Mouse (Mus musculus) G1E (cell line): ENCODE data around the gene Ptprm. TPM values are rescaled to one million over a fixed set of nuclear protein-coding genes. Genes with fewer than 3 reads are reported as not detected.

Source experiments
- ATAC-seq: 2 replicates; pipeline ENCODE4 v1.8.0; 2016; ENCODE audit warnings: mild to moderate bottlenecking; ENCODE audit not compliant: insufficient number of reproducible peaks, poor library complexity, low FRiP score, severe bottlenecking; ENCODE audit errors: extremely low read depth
- DNase-seq: peaks from one replicate; pipeline ENCODE4 v3.0.0; 2012; ENCODE audit warnings: low spot score
- H3K27me3 ChIP-seq: 2 replicates; pipeline ENCODE4 v1.6.1; 2012; ENCODE audit warnings: mild to moderate bottlenecking, low read length, inconsistent platforms; ENCODE audit not compliant: insufficient read depth
- H3K36me3 ChIP-seq: replicated peaks from 2 replicates; pipeline ENCODE3; 2012; ENCODE audit warnings: mild to moderate bottlenecking, inconsistent platforms
- H3K4me1 ChIP-seq: 2 replicates; pipeline ENCODE4 v1.6.1; 2012; ENCODE audit warnings: low read depth, low read length, inconsistent platforms, mixed read lengths; ENCODE audit not compliant: insufficient read depth
- H3K4me3 ChIP-seq: 2 replicates; pipeline ENCODE4 v1.5.1; 2012; ENCODE audit warnings: low read depth, mild to moderate bottlenecking, inconsistent platforms, low read length, moderate library complexity, mixed read lengths
- H3K9me3 ChIP-seq: replicated peaks from 2 replicates; pipeline ENCODE4 v1.6.1; 2012; ENCODE audit warnings: inconsistent platforms
- CTCF ChIP-seq: IDR thresholded peaks from 2 replicates; pipeline ENCODE4 v1.5.1; 2012; ENCODE audit warnings: low read depth, low read length, inconsistent platforms, mixed read lengths
- GATA1 ChIP-seq: IDR thresholded peaks from 2 replicates; pipeline ENCODE4 v1.6.1; 2012; ENCODE audit warnings: borderline replicate concordance, low read length, inconsistent platforms, mixed read lengths
- GATA2 ChIP-seq: IDR thresholded peaks from 2 replicates; pipeline ENCODE4 v1.6.1; 2012; ENCODE audit warnings: low read depth, low read length, inconsistent platforms, borderline replicate concordance
- POLR2AphosphoS5 ChIP-seq: IDR thresholded peaks from 2 replicates; pipeline ENCODE4 v1.6.1; 2012; ENCODE audit warnings: low read depth, low read length, inconsistent platforms; ENCODE audit not compliant: insufficient replicate concordance
- TAL1 ChIP-seq: conservative IDR thresholded peaks from 2 replicates; pipeline ENCODE4 v1.6.1; 2012; ENCODE audit warnings: low read depth, low read length, inconsistent platforms, mixed read lengths
- polyA plus RNA-seq: library from polyadenylated mRNA; stranded (reverse); fragments of >175 nt; gene quantifications from 2 replicates; pipeline ENCODE4 v1.2.3, GENCODE M21; 2012
- total RNA-seq, 2 experiments: library from RNA; stranded (forward) in 1 of 2; stranded (reverse) in 1 of 2; fragments of 200-1000 nt in 1 of 2; fragments of >200 nt in 1 of 2; fragmentation: Nextera tagmentation in 1 of 2; gene quantifications; 2 replicates each; pipeline ENCODE4 v1.2.3; 2014 to 2017

Ptprm gene
- total and polyA plus RNA-seq, 3 experiments, result 0.27 TPM; not detected in 2

DNA sequence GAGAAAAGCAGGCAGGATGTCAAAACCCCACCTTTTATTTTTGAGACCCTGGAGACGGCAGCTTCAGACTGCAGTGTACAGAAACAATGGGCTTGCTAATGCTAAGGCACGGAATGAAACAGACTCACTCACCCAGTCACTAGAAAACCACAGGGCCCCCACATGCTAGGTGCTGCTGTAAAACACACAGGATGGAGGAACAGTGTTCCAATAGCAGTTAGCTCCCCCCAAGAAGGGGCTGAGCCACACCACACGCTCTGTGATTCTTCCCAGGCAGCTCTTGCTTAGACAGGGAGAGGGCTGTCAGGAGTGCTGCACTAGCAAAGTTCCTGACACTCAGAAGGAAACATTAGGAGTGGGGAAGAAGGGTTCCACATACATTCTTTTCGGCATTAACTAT is 306.6 kb downstream of the Ptprm start:
- Histone ChIP-seq H3K4me1 (no peaks in the 10 kb centered on the region), H3K4me3 (no peak overlapping the region), H3K27me3 (no peaks in the 10 kb centered on the region)

GRCm38 (mm10) chr17:67038558-67038957 is 315.7 kb downstream of the Ptprm start:
- ATAC-seq, result no peak
- peaks cover 71% of the 10 kb centered on the region for H3K9me3 ChIP-seq
- no peak for DNase-seq

More for the DNA sequence above, 306.6 kb downstream of the Ptprm start:
- TF ChIP-seq TAL1 (no peak), CTCF (no peak), GATA1 (no peak), GATA2 (no peak), POLR2AphosphoS5 (no peak)
- H3K36me3 ChIP-seq, result no peaks in the 10 kb centered on the region
- DNase-seq (no peak), ATAC-seq (no peak)
- peaks cover 61% of the 10 kb centered on the region for H3K9me3 ChIP-seq

GRCm38 (mm10) chr17:67033547-67033946 is 320.7 kb downstream of the Ptprm start:
- Histone ChIP-seq H3K27me3 (no peaks in the 10 kb centered on the region), H3K4me3 (no peak overlapping the region), H3K36me3 (no peaks in the 10 kb centered on the region), H3K9me3 (peaks cover 57% of the 10 kb centered on the region), H3K4me1 (no peaks in the 10 kb centered on the region)
- no peak for TF ChIP-seq TAL1
- TF ChIP-seq GATA1, result no peak
- no peak for TF ChIP-seq CTCF
- TF ChIP-seq POLR2AphosphoS5, result no peak
- no peak for TF ChIP-seq GATA2
- DNase-seq, result no peak
- ATAC-seq, result no peak

More at GRCm38 (mm10) chr17:67038558-67038957, 315.7 kb downstream of the Ptprm start:
- no peak overlapping the region for H3K4me3 ChIP-seq
- no peaks in the 10 kb centered on the region for H3K4me1 ChIP-seq
- no peak for TF ChIP-seq POLR2AphosphoS5
- no peak for TF ChIP-seq CTCF
- no peak for TF ChIP-seq TAL1
- TF ChIP-seq GATA1, result no peak
- no peak for TF ChIP-seq GATA2
- H3K27me3 ChIP-seq, result no peaks in the 10 kb centered on the region
- H3K36me3 ChIP-seq, result no peaks in the 10 kb centered on the region

DNA sequence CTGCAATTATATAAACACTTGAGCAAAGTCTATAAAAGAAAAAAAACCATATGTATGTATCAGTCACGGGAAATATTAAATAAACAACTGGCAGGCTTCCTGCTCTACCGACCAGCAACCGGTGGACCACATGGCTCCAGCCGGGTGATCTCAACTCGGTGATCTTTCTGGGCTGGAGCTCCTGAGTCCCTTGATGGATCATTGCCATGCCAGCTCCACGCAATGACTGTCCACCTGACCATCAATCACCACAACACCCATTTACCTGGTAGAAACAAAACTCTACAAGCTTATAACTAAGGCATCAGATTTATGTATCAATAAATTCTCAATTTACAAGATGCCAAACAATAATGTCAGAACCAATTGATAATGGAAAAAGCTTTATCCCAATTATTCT is 322.2 kb downstream of the Ptprm start:
- Histone ChIP-seq H3K9me3 (peaks cover 54% of the 10 kb centered on the region), H3K4me3 (no peak overlapping the region), H3K27me3 (no peaks in the 10 kb centered on the region), H3K4me1 (no peaks in the 10 kb centered on the region), H3K36me3 (no peaks in the 10 kb centered on the region)
- TF ChIP-seq CTCF (no peak), POLR2AphosphoS5 (no peak), GATA2 (no peak), GATA1 (no peak), TAL1 (no peak)
- ATAC-seq (no peak), DNase-seq (no peak)

GRCm38 (mm10) chr17:67031341-67031740 is 322.9 kb downstream of the Ptprm start:
- no peak overlapping the region for H3K4me3 ChIP-seq
- no peak for ATAC-seq

GRCm38 (mm10) chr17:67027274-67027673 is 327.0 kb downstream of the Ptprm start:
- H3K27me3 ChIP-seq, result no peaks in the 10 kb centered on the region
- no peak for DNase-seq
- no peak for ATAC-seq
- no peaks in the 10 kb centered on the region for H3K36me3 ChIP-seq
- peaks cover 34% of the 10 kb centered on the region for H3K9me3 ChIP-seq
- no peak for TF ChIP-seq TAL1
- no peak for TF ChIP-seq GATA1
- no peak for TF ChIP-seq POLR2AphosphoS5
- no peak for TF ChIP-seq GATA2
- no peak for TF ChIP-seq CTCF
- H3K4me3 ChIP-seq, result no peak overlapping the region
- H3K4me1 ChIP-seq, result no peaks in the 10 kb centered on the region

More at GRCm38 (mm10) chr17:67031341-67031740, 322.9 kb downstream of the Ptprm start:
- no peaks in the 10 kb centered on the region for H3K4me1 ChIP-seq
- no peak for TF ChIP-seq GATA1
- peaks cover 51% of the 10 kb centered on the region for H3K9me3 ChIP-seq
- H3K27me3 ChIP-seq, result no peaks in the 10 kb centered on the region
- no peaks in the 10 kb centered on the region for H3K36me3 ChIP-seq
- no peak for DNase-seq

- Histone ChIP-seq H3K4me3 (no peak overlapping the region), H3K4me1 (no peaks in the 10 kb centered on the region), H3K36me3 (no peaks in the 10 kb centered on the region), H3K9me3 (peaks cover 49% of the 10 kb centered on the region), H3K27me3 (no peaks in the 10 kb centered on the region)
- DNase-seq (no peak), ATAC-seq (no peak)
- TF ChIP-seq POLR2AphosphoS5 (no peak), GATA2 (no peak), GATA1 (no peak), TAL1 (no peak), CTCF (no peak)
Observed at GRCm38 (mm10) chr17:67016501-67016900, 337.8 kb downstream of the Ptprm start.
